Mouse (Mus musculus) cerebellum, postnatal 10 days (tissue): Measurements from ENCODE around the gene Ldlrad3.

Experiments
- DNase-seq, 2 experiments: peaks; one replicate each; pipeline ENCODE4 v3.0.0; 2021; ENCODE audit warnings: mixed read lengths in 2 of 2

Ldlrad3 gene

GRCm38 (mm10) chr2:102033818-102034512 is 152.2 kb downstream of the Ldlrad3 start:
- peak in 1 of 2 experiments; percentile 21 for DNase-seq

- peak; percentile 76 to 80 for DNase-seq
Measured at GRCm38 (mm10) chr2:102032713-102033343, 153.4 kb downstream of the Ldlrad3 start.

- DNase-seq = peak; percentile 73
Measured at GRCm38 (mm10) chr2:102030652-102031051, 155.5 kb downstream of the Ldlrad3 start.

- no peak for DNase-seq
Measured at GRCm38 (mm10) chr2:102030152-102030551, 156.0 kb downstream of the Ldlrad3 start.

DNA sequence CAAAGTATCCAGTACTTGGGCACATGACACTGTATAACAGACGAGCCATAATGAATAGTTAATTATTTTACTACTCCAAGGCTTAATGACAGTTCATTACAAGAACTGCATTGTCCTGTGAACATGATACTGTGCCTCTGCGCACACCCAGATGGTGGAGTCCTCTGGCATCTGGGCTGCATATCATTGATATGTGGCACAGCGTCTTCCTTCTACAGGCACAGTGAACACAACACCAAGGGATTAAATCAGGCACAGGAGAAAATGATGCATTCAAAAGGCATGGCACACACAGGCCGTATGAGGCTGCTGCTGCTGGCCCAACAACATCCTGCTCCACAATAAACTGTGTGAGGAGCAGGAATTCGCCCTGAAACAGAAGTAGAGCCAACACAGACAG is 156.5 kb downstream of the Ldlrad3 start:
- no peak for DNase-seq

GRCm38 (mm10) chr2:102027265-102027664 is 158.9 kb downstream of the Ldlrad3 start:
- peak; percentile 67 to 79 for DNase-seq

- no peak for DNase-seq
Measured at GRCm38 (mm10) chr2:102026156-102026555, 160.0 kb downstream of the Ldlrad3 start.

- DNase-seq = peak in 1 of 2 experiments; percentile 24
Measured at GRCm38 (mm10) chr2:102024483-102024882, 161.7 kb downstream of the Ldlrad3 start.

DNA sequence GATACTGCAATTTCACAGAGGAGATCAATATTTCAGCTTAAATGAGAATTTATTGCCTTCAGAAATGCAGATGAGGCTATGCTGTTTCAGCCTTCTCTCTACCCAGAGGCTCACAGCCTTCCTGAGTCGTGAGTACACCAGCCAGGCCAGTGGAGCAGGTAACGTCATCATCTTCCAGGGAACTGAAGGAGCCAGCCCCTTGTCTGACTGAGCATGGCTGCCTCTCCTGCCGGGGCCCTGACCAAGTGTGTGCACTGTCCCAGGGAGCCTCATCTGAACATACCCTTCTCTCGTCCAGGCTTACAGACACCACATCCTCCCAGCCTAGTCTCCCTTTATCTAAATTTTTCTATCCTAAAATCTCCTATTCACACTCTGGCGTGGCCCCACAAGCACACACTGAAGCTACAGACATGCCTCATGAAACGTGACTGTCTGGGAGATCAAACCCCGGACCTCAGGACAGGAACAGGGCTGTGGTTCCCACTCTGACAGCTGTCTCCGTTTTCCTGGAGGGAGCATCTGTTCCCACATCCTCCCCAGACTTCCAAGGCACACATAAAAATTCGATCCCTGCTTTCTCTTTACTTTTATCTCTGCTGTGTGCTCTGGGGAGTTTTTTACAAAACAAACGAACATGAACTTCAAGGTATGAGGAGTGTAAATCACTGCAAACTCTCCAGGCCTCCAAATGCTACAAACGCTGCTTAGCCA is 164.7 kb downstream of the Ldlrad3 start:
- DNase-seq = no peak

- no peak for DNase-seq
Measured at GRCm38 (mm10) chr2:102020546-102020945, 165.6 kb downstream of the Ldlrad3 start.

DNA sequence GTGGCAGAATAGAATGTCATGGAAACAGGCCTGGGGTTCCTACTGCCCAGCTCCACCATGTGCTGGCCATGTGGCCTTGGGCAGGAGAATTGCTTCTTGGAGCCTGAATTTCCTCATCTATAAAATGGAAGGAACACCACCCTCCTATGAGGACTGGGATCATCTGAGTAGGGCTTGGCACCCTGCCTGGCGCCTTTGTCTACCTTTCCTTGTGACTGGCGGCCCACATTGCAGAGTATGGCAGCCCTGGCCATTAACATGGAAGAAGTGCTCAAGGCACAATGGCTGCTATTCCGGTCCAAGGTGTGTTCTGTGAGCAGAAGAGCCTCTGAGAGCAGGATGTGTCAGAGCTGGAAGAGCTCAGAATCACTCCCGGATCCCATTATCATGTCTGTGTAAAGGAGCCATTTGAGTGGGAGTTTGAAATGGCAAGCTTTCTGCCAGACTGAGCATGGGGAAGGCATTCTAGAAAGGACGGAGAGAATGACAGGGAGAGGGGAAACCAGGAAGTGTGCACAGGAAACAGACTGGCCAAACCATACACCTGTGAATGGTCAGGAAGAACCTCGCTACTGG is 171.6 kb downstream of the Ldlrad3 start:
- no peak for DNase-seq

DNA sequence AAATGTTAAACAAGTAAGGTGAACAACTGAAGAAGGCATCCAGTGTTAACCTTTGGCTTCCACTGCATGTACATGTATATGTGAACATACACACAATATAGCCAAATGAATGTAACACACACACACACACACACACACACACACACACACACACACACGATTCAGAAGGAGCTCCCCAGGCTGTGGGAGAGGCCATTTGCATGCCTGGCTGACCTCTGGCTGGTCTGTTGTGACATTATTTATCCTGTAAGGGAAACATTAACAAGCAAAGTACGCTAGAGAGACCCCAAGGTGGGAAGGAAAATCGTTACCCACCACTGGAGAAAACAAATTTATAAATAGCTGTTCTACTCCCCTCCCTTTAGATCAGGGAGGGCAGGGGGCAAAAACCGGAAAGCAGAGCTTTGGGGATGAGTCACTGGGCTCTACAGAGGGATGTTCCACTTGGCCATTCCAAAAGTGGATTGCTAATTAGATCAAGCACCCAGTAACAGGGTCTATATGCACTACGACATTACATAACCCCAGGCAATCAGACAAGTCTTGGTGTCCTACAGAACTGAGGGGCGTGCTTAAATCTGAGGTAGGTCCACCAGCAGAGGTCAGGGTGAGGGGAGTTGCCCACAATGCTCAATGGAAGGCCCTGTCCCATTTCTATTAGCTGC is 174.7 kb downstream of the Ldlrad3 start:
- DNase-seq = no peak

DNA sequence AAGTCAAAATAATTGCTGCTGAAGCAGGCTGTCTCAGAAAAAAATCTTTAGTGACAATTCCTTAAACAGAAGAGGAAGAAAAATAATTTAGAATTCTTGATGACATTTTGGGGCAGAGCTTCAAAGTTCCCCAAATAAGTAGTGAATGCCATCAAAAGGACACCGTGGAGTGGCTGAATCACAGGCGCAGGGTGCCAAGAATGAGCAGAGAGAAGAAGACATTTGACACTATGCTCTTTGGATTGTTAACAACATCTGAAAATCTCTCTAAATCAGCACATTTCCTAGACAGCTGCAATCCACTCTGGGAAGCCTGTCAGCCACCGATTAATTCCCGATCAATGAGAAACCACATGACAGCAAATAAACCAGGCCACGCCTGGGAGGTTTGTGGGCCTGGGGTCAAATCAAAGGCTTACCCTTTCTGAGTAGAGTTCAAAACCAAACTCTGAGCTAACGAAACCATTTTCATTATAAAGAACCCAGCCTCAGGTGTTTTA is 176.4 kb downstream of the Ldlrad3 start:
- no peak for DNase-seq

DNA sequence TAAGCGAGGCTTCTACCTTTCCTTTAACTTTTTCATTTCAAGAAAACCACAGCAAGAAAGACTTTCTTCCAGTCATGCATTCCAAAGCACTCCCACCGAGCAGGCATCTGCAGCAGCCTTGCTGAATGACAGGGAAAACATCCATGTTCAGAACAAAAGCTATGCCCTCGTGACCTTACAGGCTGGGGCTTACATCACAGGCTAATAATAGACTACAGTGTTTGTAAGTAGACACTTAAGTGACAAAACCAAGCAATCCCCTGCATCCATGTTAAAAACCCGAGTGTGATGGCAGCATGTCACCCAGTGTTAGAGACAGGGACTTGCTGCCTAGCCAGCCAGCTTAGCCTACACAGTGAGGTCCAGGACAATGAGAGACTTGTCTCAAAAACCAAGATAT is 180.0 kb downstream of the Ldlrad3 start:
- DNase-seq = no peak

GRCm38 (mm10) chr2:102005377-102006007 is 180.7 kb downstream of the Ldlrad3 start:
- no peak for DNase-seq

- DNase-seq = no peak
Measured at GRCm38 (mm10) chr2:102003776-102004264, 182.4 kb downstream of the Ldlrad3 start.

GRCm38 (mm10) chr2:102002974-102003775 is 183.0 kb downstream of the Ldlrad3 start:
- peak; percentile 53 to 57 for DNase-seq

DNA sequence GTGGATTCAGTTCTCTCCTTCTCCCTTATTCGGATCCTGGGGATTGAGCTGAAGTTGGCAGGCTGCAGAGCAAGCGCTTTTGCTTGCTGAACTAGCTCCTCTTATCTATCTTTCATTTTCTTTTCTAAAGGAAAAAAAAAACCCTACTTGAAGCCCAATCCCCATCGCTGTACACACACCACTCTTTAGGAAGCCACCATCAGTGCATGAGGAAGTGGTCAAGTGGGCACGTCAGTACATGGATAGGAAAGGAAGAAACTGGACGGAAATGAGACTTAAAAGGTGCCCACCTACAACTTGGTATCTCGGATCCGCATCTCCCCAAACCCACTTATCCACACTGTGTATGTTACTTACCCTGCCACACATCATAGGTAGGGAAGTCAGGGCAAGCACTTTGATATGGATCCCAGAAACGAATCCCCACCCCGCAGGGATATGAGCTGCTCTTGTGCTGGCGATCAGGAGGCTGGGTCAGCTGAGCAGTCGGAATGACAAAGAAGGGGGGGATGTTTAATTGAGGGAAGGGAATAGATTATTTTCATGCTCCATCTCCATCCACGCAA is 183.7 kb downstream of the Ldlrad3 start:
- no peak for DNase-seq

GRCm38 (mm10) chr2:102001661-102002060 is 184.5 kb downstream of the Ldlrad3 start:
- no peak for DNase-seq

DNA sequence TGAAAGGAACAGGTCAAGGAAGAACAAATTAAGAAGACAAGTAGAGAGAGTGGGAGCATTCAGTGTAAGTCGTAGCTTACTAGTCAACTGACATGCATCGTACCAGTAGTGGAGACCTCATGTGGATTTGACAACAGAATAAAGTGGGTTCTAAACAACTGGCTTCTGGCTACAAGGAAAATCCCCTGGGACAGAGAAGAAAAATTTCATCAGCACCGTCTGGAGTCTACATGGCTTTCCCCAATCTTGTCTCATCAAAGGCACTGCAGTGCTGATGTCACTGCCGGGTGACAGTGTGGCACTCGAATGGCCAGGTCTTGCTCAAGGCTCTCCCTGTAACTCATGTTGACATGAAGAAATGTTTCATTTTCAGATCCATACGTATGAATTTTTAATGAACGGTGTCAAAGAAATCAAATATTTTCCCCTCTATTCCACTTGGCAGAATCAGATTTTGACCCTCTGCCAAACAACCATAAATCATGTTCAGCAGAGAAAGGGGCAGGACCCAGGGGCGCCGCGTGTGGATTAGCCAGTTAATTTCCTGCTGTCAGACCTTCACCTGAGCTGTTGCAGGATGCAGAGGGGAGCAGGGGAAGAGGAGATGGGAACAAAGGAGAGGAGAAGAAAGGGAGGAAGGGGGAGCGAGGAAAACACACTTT is 187.1 kb downstream of the Ldlrad3 start:
- peak in 1 of 2 experiments; percentile 18 for DNase-seq
